Mouse (Mus musculus) heart, embryonic 10.5 days (tissue): ENCODE results near the gene H2-Ab1. TPM values are rescaled to one million over a fixed set of nuclear protein-coding genes. Genes with fewer than 3 reads are reported as not detected.
"Not testable (repeated sequence)": the region's sequence is repeated elsewhere in the genome, so short reads cannot be mapped to it uniquely, and the experiment has no call there.

Experiments
- DNase-seq: peaks from one replicate; pipeline ENCODE4 v3.0.0-alpha.2; 2017; ENCODE audit warnings: low spot score
- H3K27ac ChIP-seq: fragments of 300-500 bp; sonication (generic); 2 replicates; pipeline ENCODE4 v1.5.1; 2016; ENCODE audit warnings: mild to moderate bottlenecking
- H3K27me3 ChIP-seq: fragments of 300-500 bp; sonication (generic); 2 replicates; pipeline ENCODE4 v1.6.1; 2016; ENCODE audit warnings: mild to moderate bottlenecking; ENCODE audit not compliant: poor library complexity, insufficient read depth, severe bottlenecking
- H3K36me3 ChIP-seq: fragments of 300-500 bp; sonication (generic); 2 replicates; pipeline ENCODE4 v1.6.1; 2016; ENCODE audit warnings: mild to moderate bottlenecking, moderate library complexity
- H3K4me1 ChIP-seq: fragments of 300-500 bp; sonication (generic); 2 replicates; pipeline ENCODE4 v1.6.1; 2016; ENCODE audit warnings: mild to moderate bottlenecking
- H3K4me3 ChIP-seq: fragments of 300-500 bp; sonication (generic); 2 replicates; pipeline ENCODE4 v1.5.1; 2016; ENCODE audit warnings: mild to moderate bottlenecking, moderate library complexity
- H3K9me3 ChIP-seq: fragments of 300-500 bp; sonication (generic); 2 replicates; pipeline ENCODE4 v1.6.1; 2016; ENCODE audit warnings: mild to moderate bottlenecking, moderate library complexity
- WGBS: fragments of 180-500 bp; shearing (Covaris S2); methylation state at CpG from one replicate; pipeline ENCODE4 v1.1.7; 2016; 5-methylcytosine and 5-hydroxymethylcytosine counted together
- polyA plus RNA-seq: library from polyadenylated mRNA; unstranded; fragments of >200 nt; fragmentation: Nextera tagmentation; extraction: Ambion mirVana; gene quantifications from 2 replicates; pipeline ENCODE4 v1.2.1, GENCODE M21; 2016

Gene H2-Ab1
- polyA plus RNA-seq, 1 experiment from 2014 or later: 13.2 TPM

DNA sequence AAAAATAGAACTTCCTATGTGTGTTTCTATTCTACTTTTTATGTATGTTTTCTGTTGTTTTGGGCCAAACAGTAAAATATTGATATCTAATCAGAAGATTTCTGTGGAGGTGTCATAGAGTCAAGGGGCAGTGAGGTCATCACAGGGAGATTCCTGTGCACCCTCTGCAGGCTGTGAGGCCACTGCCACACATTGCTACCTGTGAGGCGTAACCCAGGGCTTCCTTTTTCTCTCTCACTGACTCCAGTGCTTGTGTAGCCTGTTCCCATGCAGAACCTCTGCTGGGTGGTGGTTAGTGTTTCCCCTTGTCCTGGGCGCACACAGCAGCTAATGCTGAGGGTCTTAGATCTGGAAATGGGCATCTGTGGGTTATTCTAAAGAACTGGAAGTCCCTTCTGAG is 48.9 kb downstream of the H2-Ab1 start:
- Histone ChIP-seq H3K36me3 (no peaks in the 10 kb centered on the region), H3K27ac (no peak overlapping the region), H3K9me3 (no peaks in the 10 kb centered on the region), H3K27me3 (peaks cover 5% of the 10 kb centered on the region; the same call in 1 of the 2 replicates), H3K4me3 (no peak overlapping the region), H3K4me1 (peaks cover 11% of the 10 kb centered on the region)
- 83% methylated on average over 2 of the region's 2 CpGs for WGBS
- DNase-seq: no peak

DNA sequence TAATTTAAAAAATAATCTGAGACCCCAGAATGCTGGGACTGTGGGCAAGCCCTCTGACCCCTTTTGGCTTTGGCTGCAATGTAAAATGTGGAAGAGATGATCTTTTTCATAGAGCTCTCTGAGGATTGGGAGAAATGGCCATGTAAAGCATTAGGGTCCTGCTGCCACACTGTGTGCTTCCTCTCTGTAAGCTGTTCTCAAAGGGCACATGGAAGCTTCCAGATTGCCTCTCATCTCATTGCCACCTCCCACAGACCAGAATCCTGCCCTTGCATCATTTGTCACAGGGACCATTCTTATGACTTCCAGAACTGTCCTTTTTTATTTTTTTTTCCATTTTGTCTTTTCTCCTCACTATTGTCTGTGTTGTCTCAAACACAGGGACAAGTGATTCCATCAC is 49.7 kb downstream of the H2-Ab1 start:
- Histone ChIP-seq H3K9me3 (no peaks in the 10 kb centered on the region), H3K4me1 (peaks cover 11% of the 10 kb centered on the region), H3K4me3 (no peak overlapping the region), H3K27me3 (peaks cover 5% of the 10 kb centered on the region; the same call in 1 of the 2 replicates), H3K27ac (no peak overlapping the region), H3K36me3 (no peaks in the 10 kb centered on the region)
- peak; percentile 38 for DNase-seq

DNA sequence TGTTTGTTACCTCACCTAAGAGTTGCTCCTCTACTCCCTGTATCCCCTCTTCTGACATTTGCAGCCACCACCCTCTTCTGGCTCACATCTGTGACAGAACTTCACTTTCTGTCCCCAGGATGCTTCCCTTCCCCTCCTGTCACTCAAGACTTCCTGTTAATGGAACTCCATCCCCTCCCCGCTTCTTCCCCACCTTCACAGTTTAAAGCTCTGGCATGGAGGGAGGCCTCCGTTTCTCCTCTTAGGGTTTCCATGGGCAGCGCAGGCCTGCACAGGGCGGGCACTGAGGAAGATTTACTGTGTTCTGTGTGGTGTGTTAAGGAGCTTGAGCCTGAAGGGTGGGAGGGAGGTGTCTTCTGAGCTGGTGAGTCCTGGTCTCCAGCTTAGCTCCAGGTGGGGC is 50.7 kb downstream of the H2-Ab1 start:
- 69% methylated on average over 4 of the region's 4 CpGs for WGBS
- peak; percentile 51 for DNase-seq
- no peak overlapping the region; the same call in 1 of the 2 replicates for H3K4me3 ChIP-seq
- H3K4me1 ChIP-seq: peaks cover 11% of the 10 kb centered on the region
- H3K27me3 ChIP-seq: peaks cover 5% of the 10 kb centered on the region; the same call in 1 of the 2 replicates
- H3K27ac ChIP-seq: no peak overlapping the region
- no peaks in the 10 kb centered on the region for H3K36me3 ChIP-seq
- no peaks in the 10 kb centered on the region for H3K9me3 ChIP-seq

DNA sequence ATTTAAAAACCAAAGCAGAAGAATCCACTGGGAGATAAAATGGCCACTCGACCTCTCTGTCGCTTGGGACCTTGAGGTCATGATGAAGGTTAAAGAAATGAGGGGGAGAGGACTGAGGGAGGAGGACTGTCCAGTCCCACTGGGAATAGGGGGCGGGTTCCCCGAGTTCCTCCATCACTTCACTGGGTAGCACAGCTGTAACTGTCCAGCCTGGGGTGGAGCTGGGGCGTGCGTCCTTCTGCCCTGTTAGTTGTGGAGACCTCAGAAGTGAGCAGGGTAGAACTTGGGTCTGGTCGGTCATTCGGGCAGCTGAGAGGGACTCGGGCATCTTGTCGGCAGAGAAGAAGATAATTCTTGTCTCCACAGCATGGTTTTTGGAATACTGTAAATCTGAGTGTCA is 51.7 kb downstream of the H2-Ab1 start:
- no peaks in the 10 kb centered on the region for H3K9me3 ChIP-seq
- peak overlapping the region; percentile 71 for H3K4me3 ChIP-seq
- no peaks in the 10 kb centered on the region for H3K36me3 ChIP-seq
- peak; percentile 74 for DNase-seq
- peaks cover 11% of the 10 kb centered on the region for H3K4me1 ChIP-seq
- WGBS: 27% methylated on average over 10 of the region's 10 CpGs
- peak overlapping the region; percentile 86 for H3K27ac ChIP-seq
- peaks cover 5% of the 10 kb centered on the region; the same call in 1 of the 2 replicates for H3K27me3 ChIP-seq

DNA sequence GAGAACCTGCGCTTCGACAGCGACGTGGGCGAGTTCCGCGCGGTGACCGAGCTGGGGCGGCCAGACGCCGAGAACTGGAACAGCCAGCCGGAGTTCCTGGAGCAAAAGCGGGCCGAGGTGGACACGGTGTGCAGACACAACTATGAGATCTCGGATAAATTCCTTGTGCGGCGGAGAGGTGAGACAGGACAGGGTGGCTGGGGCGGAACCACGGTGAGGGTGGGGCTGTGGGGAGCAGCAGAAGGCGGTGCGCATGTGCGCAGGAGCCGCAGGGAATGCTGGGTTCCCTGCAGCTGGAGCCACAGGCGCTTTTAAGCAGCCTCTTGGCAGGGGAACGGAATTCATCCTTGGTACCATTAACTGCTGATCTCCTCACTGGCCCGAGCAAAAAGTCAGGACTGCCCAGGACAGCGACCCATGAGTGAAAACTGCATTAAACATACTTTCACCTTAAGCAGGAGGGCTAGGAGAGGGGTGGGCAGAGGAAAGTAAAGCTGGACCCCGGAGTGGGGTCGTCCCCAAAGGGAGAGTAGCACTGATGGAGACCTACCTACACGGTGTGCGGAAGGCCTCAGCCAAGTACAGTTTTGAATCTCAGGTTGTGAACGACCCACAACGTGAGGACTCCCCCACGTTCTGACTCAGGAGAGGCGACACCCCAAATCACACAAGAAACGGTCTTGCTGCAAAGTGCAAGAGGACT is 52.3 kb downstream of the H2-Ab1 start:
- 21% methylated on average over 38 of the region's 38 CpGs for WGBS
- Histone ChIP-seq H3K4me1 (peaks cover 11% of the 10 kb centered on the region), H3K9me3 (no peaks in the 10 kb centered on the region), H3K27me3 (peaks cover 5% of the 10 kb centered on the region; the same call in 1 of the 2 replicates), H3K36me3 (no peaks in the 10 kb centered on the region), H3K27ac (peak overlapping the region; percentile 86), H3K4me3 (peak overlapping the region; percentile 71)
- peak; percentile 84 for DNase-seq

DNA sequence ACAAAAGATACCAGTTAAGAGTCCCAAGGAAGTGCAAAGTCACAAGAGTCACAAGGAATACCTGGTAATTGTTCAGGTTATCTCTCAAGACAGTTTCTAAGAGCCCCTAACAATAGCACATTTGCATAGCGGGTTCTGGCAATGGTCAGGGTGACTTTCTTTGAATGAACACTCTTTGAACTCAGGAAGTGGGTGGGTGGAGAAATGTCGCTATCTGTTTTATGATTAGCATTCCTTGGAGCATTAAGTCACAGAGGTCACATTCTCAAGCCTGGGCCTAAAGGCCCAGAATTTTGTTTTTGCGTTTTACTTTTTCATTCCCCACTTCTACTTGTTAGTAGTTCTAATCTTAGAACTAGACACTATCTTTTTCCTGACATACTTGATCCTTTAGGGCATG is 53.0 kb downstream of the H2-Ab1 start:
- WGBS: 76% methylated on average over 3 of the region's 3 CpGs
- H3K9me3 ChIP-seq, H3K27ac ChIP-seq, H3K4me3 ChIP-seq, H3K27me3 ChIP-seq, DNase-seq, H3K36me3 ChIP-seq: not testable (repeated sequence)
- peaks cover 11% of the 10 kb centered on the region for H3K4me1 ChIP-seq

DNA sequence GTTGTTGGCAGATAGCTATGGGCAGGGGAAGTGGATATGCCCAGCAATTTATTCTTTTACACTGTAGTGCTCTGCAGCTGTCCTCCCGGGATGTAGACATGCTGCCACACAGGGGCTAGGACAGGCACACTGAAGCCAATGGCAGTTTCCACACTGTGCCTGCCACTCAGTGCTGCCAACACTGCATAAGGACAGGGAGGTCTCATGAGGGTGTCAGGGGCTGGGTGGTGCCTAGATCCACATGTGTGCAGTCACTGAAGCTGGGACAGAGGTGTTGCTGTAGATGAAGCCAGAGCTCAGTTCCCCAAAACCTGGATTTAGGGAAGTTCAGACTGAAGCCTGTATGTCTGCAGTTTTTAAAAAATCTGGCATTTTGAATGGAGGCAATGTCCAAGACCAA is 54.7 kb downstream of the H2-Ab1 start:
- H3K27me3 ChIP-seq: peaks cover 5% of the 10 kb centered on the region; the same call in 1 of the 2 replicates
- no peak overlapping the region for H3K4me3 ChIP-seq
- WGBS: 90% methylated on average over 1 of the region's 1 CpGs
- no peak overlapping the region for H3K27ac ChIP-seq
- H3K36me3 ChIP-seq: no peaks in the 10 kb centered on the region
- peaks cover 11% of the 10 kb centered on the region for H3K4me1 ChIP-seq
- H3K9me3 ChIP-seq: no peaks in the 10 kb centered on the region
- no peak for DNase-seq

DNA sequence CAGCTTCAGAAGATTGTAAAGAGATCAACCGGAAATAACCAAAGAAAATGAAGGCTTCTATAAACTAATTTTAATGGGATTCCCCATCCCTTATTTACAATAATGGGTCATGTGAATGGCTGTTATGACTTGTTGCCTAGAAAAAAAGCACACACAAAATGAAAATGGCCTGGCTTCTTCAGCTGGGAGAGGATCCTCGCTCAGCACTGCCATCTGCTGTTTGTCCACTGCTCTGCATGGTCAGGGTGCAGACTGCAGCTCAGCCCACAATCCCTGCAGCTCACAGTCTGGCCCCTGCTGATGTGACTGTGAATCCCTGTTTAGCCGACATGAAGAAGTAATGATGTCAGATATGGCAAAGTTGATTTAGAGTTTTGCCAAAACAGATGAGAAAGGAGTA is 55.9 kb downstream of the H2-Ab1 start:
- Histone ChIP-seq H3K4me3 (no peak overlapping the region), H3K36me3 (no peaks in the 10 kb centered on the region), H3K27me3 (peaks cover under 1% of the 10 kb centered on the region; the same call in 1 of the 2 replicates), H3K4me1 (peaks cover 11% of the 10 kb centered on the region), H3K27ac (no peak overlapping the region), H3K9me3 (no peaks in the 10 kb centered on the region)
- peak; percentile 82 for DNase-seq
- WGBS: 34% methylated on average over 3 of the region's 3 CpGs

DNA sequence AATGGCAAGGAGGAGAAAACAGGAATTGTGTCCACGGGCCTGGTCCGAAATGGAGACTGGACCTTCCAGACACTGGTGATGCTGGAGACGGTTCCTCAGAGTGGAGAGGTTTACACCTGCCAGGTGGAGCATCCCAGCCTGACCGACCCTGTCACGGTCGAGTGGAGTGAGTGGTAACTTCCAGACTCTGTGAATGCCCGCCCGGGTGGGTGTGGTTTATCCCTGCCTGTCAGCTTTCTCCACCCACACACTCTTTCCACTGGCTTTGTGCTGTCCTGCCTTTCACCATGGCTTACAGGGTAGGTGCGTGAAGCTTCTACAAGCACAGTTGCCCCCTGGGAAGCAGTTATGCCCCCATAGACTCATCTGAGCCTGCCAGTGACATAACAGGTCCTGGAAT is 56.8 kb downstream of the H2-Ab1 start:
- Histone ChIP-seq H3K36me3 (no peaks in the 10 kb centered on the region), H3K27ac (no peak overlapping the region), H3K4me3 (no peak overlapping the region), H3K9me3 (no peaks in the 10 kb centered on the region), H3K27me3 (no peaks in the 10 kb centered on the region), H3K4me1 (peaks cover 8% of the 10 kb centered on the region)
- 67% methylated on average over 9 of the region's 9 CpGs for WGBS
- DNase-seq: no peak

DNA sequence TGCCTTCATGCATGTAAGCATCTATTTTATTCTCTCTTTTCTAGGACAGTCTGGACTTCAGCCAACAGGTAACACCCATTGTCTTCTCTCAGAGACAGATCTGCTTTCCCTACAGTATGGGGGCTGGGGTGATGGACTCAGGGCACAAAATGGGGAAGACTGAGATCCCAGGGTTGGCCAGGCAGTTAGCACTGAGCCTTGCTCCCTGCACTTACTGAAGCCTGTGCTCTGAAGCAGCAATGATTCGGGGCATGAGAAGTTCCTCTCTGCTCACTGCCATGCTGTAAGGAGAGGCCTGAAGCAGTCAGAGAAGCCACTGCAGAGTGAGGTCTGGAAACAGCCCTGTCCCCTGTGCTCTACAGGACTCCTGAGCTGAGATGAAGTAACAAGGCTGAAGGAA is 58.0 kb downstream of the H2-Ab1 start:
- 74% methylated on average over 1 of the region's 1 CpGs for WGBS
- H3K9me3 ChIP-seq: no peaks in the 10 kb centered on the region

DNA sequence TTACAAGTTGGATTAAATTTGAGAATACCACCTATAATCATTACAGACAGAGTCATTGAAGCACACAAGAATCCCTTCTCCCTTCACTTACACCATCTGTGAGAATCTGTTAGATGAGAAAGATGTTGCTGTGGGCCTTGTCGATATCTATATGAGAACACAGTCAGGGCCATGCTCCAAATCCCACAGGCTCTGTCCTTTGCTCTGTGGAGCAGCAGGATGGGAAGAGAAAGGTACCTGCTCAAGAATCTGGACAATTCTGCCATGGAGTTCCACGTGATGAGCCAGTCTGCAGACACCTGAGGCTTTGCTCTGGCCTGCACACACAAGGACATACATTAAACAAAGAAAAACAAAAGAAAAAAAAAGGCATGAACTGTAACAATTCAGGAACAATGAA is 59.2 kb downstream of the H2-Ab1 start:
- WGBS: 72% methylated on average over 2 of the region's 2 CpGs

More for the DNA sequence above, 58.0 kb downstream of the H2-Ab1 start:
- H3K27ac ChIP-seq: no peak overlapping the region
- no peaks in the 10 kb centered on the region for H3K4me1 ChIP-seq
- H3K4me3 ChIP-seq: no peak overlapping the region
- no peaks in the 10 kb centered on the region for H3K36me3 ChIP-seq
- H3K27me3 ChIP-seq: no peaks in the 10 kb centered on the region
- no peak for DNase-seq

DNA sequence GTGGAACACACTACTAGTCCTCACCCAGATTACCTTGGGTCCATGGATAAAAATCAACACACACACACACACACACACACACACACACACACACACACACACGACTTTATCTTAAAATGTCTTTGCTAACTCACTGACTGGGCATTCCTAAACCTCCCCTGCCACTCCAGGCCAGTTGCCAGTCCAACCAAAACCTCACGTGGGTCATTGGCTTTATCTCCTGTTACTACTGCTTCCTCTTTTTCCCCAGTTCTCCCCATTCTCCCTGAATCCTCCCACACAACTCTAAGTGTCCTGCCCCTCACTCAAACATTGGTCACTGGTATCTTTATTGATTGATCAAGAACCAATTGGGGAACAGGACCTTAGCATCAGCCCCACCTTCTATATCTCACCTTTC is 59.8 kb downstream of the H2-Ab1 start:
- Histone ChIP-seq H3K27me3 (no peaks in the 10 kb centered on the region), H3K27ac (no peak overlapping the region), H3K9me3 (no peaks in the 10 kb centered on the region), H3K4me3 (no peak overlapping the region), H3K4me1 (no peaks in the 10 kb centered on the region), H3K36me3 (no peaks in the 10 kb centered on the region)
- DNase-seq: peak; percentile 55
- 28% methylated on average over 2 of the region's 2 CpGs for WGBS

More for the DNA sequence above, 59.2 kb downstream of the H2-Ab1 start:
- Histone ChIP-seq H3K4me3 (no peak overlapping the region), H3K9me3 (no peaks in the 10 kb centered on the region), H3K27ac (no peak overlapping the region), H3K4me1 (no peaks in the 10 kb centered on the region), H3K36me3 (no peaks in the 10 kb centered on the region), H3K27me3 (no peaks in the 10 kb centered on the region)
- DNase-seq: peak; percentile 27
